Mouse (Mus musculus) liver, adult 2 months (tissue): Measurements from ENCODE around the gene Catsperb. TPM values are rescaled to one million over a fixed set of nuclear protein-coding genes. Genes with fewer than 3 reads are reported as not detected.

Source experiments
- DNase-seq: peaks from one replicate; pipeline ENCODE4 v3.0.0-alpha.2; 2011; ENCODE audit warnings: low read depth, low spot score; ENCODE audit errors: extremely low read depth
- H3K27ac ChIP-seq: fragments of 200-500 bp; replicated peaks from 2 replicates; pipeline ENCODE4 v1.5.1; 2012; ENCODE audit warnings: low read depth, mild to moderate bottlenecking, control low read depth, inconsistent platforms, low read length; ENCODE audit not compliant: insufficient read depth
- H3K27me3 ChIP-seq: fragments of 200-500 bp; 2 replicates; pipeline ENCODE4 v1.6.1; 2012; ENCODE audit warnings: mild to moderate bottlenecking, moderate library complexity, low read length, inconsistent platforms; ENCODE audit not compliant: control insufficient read depth, insufficient read depth
- H3K36me3 ChIP-seq: fragments of 200-500 bp; 2 replicates; pipeline ENCODE4 v1.6.1; 2012; ENCODE audit warnings: low read length, inconsistent platforms; ENCODE audit not compliant: control insufficient read depth, insufficient read depth
- H3K4me1 ChIP-seq: fragments of 200-500 bp; 2 replicates; pipeline ENCODE4 v1.6.1; 2011; ENCODE audit warnings: low read length; ENCODE audit not compliant: control insufficient read depth, insufficient read depth
- H3K4me3 ChIP-seq: fragments of 200-500 bp; 2 replicates; pipeline ENCODE4 v1.5.1; 2011; ENCODE audit warnings: low read depth, mild to moderate bottlenecking, control low read depth, low read length, moderate library complexity; ENCODE audit not compliant: insufficient read depth
- H3K79me2 ChIP-seq: fragments of 200-500 bp; 2 replicates; pipeline ENCODE4 v1.6.1; 2012; ENCODE audit warnings: inconsistent platforms, mild to moderate bottlenecking, low read length, moderate library complexity; ENCODE audit not compliant: control insufficient read depth, insufficient read depth
- H3K9ac ChIP-seq: fragments of 200-500 bp; 2 replicates; pipeline ENCODE4 v1.6.1; 2012; ENCODE audit warnings: low read depth, mild to moderate bottlenecking, control low read depth, inconsistent platforms, low read length
- CTCF ChIP-seq: fragments of 200-500 bp; IDR thresholded peaks from 2 replicates; pipeline ENCODE4 v1.5.1; 2011; ENCODE audit warnings: low read depth, low read length, control low read depth
- POLR2A ChIP-seq: fragments of 200-500 bp; IDR thresholded peaks from 2 replicates; pipeline ENCODE4 v1.6.1; 2011; ENCODE audit warnings: low read length, control low read depth; ENCODE audit not compliant: insufficient read depth; ENCODE audit errors: extremely low read depth
- WGBS: fragments of 180-500 bp; shearing (Covaris S2); methylation state at CpG from one replicate; pipeline ENCODE4 v1.1.7; 2018; 5-methylcytosine and 5-hydroxymethylcytosine counted together
- polyA plus RNA-seq: library from polyadenylated mRNA; depleted of rRNA; stranded (reverse); fragments of >200 nt; gene quantifications from 2 replicates; pipeline ENCODE4 v1.2.3, GENCODE M21; 2012
- total RNA-seq: library from RNA; depleted of rRNA; stranded (reverse); fragments of >200 nt; gene quantifications from 2 replicates; pipeline ENCODE4 v1.2.3, GENCODE M21; 2014

Gene Catsperb
- total and polyA plus RNA-seq, 2 experiments: not detected

DNA sequence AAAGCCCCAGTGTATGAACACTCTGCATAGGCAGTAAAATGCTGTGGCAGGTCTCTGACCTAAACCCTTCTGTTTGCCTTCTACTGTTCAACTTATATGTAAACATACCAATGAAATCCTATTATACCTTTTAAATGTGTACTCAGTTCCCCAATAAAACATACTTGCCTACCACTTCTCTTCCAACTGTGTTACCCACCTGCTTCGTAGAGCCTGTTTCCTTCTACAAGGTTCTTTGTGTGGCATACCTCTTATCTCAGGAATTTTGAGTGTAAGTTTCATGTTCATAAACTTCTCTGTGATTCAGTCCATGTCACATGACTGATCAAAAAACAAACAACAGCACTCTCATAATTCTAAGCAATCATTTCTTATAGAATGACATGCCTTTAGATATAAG is 228.7 kb downstream of the Catsperb start:
- no peaks in the 10 kb centered on the region for H3K36me3 ChIP-seq
- no peak overlapping the region for H3K27ac ChIP-seq
- no peak overlapping the region for H3K9ac ChIP-seq
- DNase-seq: no peak
- H3K27me3 ChIP-seq: no peaks in the 10 kb centered on the region
- 97% methylated on average over 1 of the region's 1 CpGs for WGBS
- no peak overlapping the region for H3K4me3 ChIP-seq
- H3K4me1 ChIP-seq: no peaks in the 10 kb centered on the region
- TF ChIP-seq POLR2A (no peak), CTCF (no peak)
- H3K79me2 ChIP-seq: no peaks in the 10 kb centered on the region

DNA sequence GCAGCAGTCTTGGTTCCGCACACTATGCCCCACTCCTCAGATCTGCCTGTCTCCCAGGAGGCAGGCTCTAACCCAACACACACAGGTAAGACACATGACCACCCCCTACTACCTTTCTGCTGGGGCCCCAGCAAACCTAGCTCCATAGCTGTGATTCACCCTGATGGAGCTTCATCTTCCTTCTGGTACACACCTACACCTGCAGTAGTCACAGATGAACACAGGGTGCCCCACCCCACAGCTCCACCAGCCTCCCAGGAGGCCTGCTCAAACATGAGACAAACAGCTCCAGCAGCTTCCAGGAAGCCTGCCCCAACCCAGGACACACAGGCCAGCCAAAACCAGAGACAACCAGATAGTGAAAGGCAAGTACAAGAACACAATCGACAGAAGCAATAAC is 263.0 kb downstream of the Catsperb start:
- Histone ChIP-seq H3K9ac (no peak overlapping the region), H3K79me2 (no peaks in the 10 kb centered on the region), H3K4me1 (no peaks in the 10 kb centered on the region), H3K27ac (no peak overlapping the region), H3K27me3 (no peaks in the 10 kb centered on the region), H3K4me3 (no peak overlapping the region), H3K36me3 (no peaks in the 10 kb centered on the region)
- TF ChIP-seq POLR2A (no peak), CTCF (no peak)
- DNase-seq: no peak
- WGBS: 91% methylated on average over 2 of the region's 2 CpGs
